Mouse (Mus musculus) ES-E14 (cell line): ENCODE results near the gene Mblac2.

Experiments
- CHD2 ChIP-seq: IDR thresholded peaks from 2 replicates; pipeline ENCODE4 v1.6.1; 2014; ENCODE audit warnings: mild to moderate bottlenecking, low read depth, low read length, inconsistent platforms
- MAFK ChIP-seq: IDR thresholded peaks from 2 replicates; pipeline ENCODE4 v1.6.1; 2014; ENCODE audit warnings: mild to moderate bottlenecking, low read depth, low read length, inconsistent platforms; ENCODE audit not compliant: insufficient read depth
- ZNF384 ChIP-seq: IDR thresholded peaks from 2 replicates; pipeline ENCODE4 v1.6.1; 2012; ENCODE audit warnings: low read depth, low read length, inconsistent platforms

- TF ChIP-seq CHD2 (no peak), ZNF384 (no peak), MAFK (no peak)
Observed at GRCm38 (mm10) chr13:81663566-81664330, 47.4 kb upstream of the Mblac2 start.
